Mouse (Mus musculus): ENCODE measurements at regions not wholly inside any gene's neighbourhood (a gene's known extent, or its start where the extent isn't known, plus 50 kb on each side); places are given as distances from the start of the nearest gene placed in this dataset.

DNA sequence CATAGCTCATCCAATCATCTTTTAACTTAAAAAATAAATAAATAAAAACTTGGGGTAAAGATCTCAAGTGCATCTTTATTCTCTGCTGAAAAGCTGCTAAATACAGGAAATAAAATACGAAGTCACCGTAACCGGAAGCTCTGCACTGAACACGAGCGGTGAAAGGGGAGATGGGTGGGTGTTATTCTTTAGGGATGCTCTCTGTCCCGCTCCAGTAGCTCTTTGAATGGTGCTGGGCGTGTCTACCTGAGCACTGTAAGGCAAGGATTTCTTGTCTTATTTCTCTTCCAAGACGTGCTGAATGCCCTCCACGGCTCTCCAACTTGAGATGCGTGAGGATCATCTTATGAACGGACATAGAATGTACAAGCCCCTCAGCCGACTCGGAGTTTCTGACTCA lies 322.0 kb downstream of the Tbc1d1 start:
- H3K4me3 ChIP-seq (ENCODE audit: low read depth, low read length) = no peak overlapping the region
- no peaks in the 10 kb centered on the region; the same call in 1 of the 2 replicates for H3K9me3 ChIP-seq (ENCODE audit: control insufficient read depth, low read depth, low read length)
- WGBS = 79% methylated on average over 13 of the region's 13 CpGs
- no peak for ATAC-seq (ENCODE audit: insufficient number of reproducible peaks, insufficient read depth, low FRiP score, low read depth)
- H3K4me2 ChIP-seq (replicated peaks; ENCODE audit: low read depth, low read length) = no peak overlapping the region
- H3K36me3 ChIP-seq (ENCODE audit: control insufficient read depth, insufficient read depth, low read length) = no peaks in the 10 kb centered on the region
- H3K27me3 ChIP-seq (ENCODE audit: control insufficient read depth, insufficient read depth, low read length) = no peaks in the 10 kb centered on the region
- H3K27ac ChIP-seq (ENCODE audit: low read length) = no peak overlapping the region
- H3K9ac ChIP-seq (replicated peaks; ENCODE audit: low read depth, low read length) = no peak overlapping the region
- H3K4me1 ChIP-seq (ENCODE audit: control insufficient read depth, insufficient read depth, low read length) = no peaks in the 10 kb centered on the region

DNA sequence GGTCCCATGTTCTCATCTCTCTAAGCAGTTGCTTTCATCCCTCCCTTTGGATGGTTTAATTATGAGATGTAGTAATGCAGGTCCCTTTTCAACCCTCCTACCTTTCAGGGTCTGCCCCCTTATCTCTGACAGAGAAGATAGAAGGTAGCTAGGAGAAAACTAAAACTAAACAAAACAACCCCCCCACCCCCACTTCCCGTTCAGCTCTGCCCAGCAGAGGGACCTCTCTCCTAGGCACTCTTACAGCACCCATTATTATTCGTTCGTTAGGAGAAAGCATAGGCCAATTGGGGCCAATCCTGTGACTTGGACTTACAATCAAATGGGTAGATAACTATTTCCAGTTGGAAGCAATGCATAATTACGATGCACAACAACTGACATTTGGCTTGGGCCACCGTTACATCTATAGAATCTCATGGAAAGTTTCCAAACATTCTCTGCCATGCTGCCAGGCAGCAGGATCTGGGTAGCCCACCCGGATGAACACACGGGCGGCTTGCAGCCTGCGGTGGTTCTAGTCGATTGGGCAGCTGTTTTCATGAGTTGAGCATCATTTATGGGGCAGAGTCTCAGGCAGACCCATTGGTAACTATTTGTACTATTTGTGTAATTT lies 322.6 kb downstream of the Tbc1d1 start:
- Histone ChIP-seq H3K4me3 (ENCODE audit: low read depth, low read length) (no peak overlapping the region), H3K9ac (replicated peaks; ENCODE audit: low read depth, low read length) (no peak overlapping the region), H3K4me2 (replicated peaks; ENCODE audit: low read depth, low read length) (no peak overlapping the region), H3K27me3 (ENCODE audit: control insufficient read depth, insufficient read depth, low read length) (no peaks in the 10 kb centered on the region), H3K36me3 (ENCODE audit: control insufficient read depth, insufficient read depth, low read length) (no peaks in the 10 kb centered on the region), H3K27ac (ENCODE audit: low read length) (no peak overlapping the region), H3K4me1 (ENCODE audit: control insufficient read depth, insufficient read depth, low read length) (no peaks in the 10 kb centered on the region), H3K9me3 (ENCODE audit: control insufficient read depth, low read depth, low read length) (no peaks in the 10 kb centered on the region; the same call in 1 of the 2 replicates)
- 80% methylated on average over 10 of the region's 10 CpGs for WGBS
- no peak for ATAC-seq (ENCODE audit: insufficient number of reproducible peaks, insufficient read depth, low FRiP score, low read depth)

DNA sequence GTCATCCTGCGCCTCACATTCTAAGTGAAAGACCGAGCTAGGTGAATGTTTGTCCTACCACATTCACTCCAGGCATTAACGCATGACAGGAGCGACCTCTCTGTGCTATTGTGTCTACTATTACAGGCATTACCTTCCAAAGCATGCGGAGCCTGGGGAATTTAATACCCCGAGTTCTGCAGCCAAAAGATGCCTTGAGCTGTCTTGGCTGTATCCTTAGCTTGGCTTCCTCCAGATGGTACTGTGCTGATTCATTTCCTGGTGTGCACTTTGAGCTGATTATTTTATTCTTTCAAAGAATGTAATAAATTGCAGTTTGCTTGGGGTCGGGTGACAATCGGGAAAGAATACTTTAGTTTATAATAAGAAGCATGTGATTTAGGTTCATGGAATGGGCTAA lies 323.2 kb downstream of the Tbc1d1 start:
- Histone ChIP-seq H3K27me3 (ENCODE audit: control insufficient read depth, insufficient read depth, low read length) (no peaks in the 10 kb centered on the region), H3K9me3 (ENCODE audit: control insufficient read depth, low read depth, low read length) (no peaks in the 10 kb centered on the region; the same call in 1 of the 2 replicates), H3K9ac (replicated peaks; ENCODE audit: low read depth, low read length) (no peak overlapping the region), H3K4me2 (replicated peaks; ENCODE audit: low read depth, low read length) (no peak overlapping the region), H3K4me3 (ENCODE audit: low read depth, low read length) (no peak overlapping the region), H3K4me1 (ENCODE audit: control insufficient read depth, insufficient read depth, low read length) (no peaks in the 10 kb centered on the region), H3K27ac (ENCODE audit: low read length) (no peak overlapping the region), H3K36me3 (ENCODE audit: control insufficient read depth, insufficient read depth, low read length) (no peaks in the 10 kb centered on the region)
- WGBS = 39% methylated on average over 8 of the region's 8 CpGs
- no peak for ATAC-seq (ENCODE audit: insufficient number of reproducible peaks, insufficient read depth, low FRiP score, low read depth)

DNA sequence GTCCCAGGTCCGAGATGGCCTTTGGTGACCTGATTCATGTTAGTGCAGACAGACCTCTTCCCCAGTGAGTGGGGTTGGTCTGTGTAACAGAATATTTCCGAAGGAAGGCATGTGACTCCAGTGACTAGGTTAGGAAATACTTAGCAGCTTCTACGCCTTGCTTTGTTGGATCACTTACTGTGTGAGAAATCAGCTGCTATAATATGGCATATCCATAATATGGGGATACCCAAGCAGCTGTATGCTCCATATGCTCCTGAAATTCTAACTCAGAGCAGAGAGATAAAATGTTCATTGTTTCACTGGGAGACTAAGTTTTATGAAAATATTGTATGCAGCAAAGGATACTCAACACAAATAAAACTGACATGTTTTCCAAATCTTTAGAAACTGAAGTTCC lies 318.1 kb upstream of the Klf3 start:
- Histone ChIP-seq H3K4me2 (replicated peaks; ENCODE audit: low read depth, low read length) (no peak overlapping the region), H3K27ac (ENCODE audit: low read length) (no peak overlapping the region), H3K27me3 (ENCODE audit: control insufficient read depth, insufficient read depth, low read length) (no peaks in the 10 kb centered on the region), H3K4me3 (ENCODE audit: low read depth, low read length) (no peak overlapping the region), H3K9ac (replicated peaks; ENCODE audit: low read depth, low read length) (no peak overlapping the region), H3K36me3 (ENCODE audit: control insufficient read depth, insufficient read depth, low read length) (no peaks in the 10 kb centered on the region), H3K4me1 (ENCODE audit: control insufficient read depth, insufficient read depth, low read length) (no peaks in the 10 kb centered on the region), H3K9me3 (ENCODE audit: control insufficient read depth, low read depth, low read length) (no peaks in the 10 kb centered on the region; the same call in 1 of the 2 replicates)
- ATAC-seq (ENCODE audit: insufficient number of reproducible peaks, insufficient read depth, low FRiP score, low read depth) = no peak
- 90% methylated on average over 3 of the region's 3 CpGs for WGBS

DNA sequence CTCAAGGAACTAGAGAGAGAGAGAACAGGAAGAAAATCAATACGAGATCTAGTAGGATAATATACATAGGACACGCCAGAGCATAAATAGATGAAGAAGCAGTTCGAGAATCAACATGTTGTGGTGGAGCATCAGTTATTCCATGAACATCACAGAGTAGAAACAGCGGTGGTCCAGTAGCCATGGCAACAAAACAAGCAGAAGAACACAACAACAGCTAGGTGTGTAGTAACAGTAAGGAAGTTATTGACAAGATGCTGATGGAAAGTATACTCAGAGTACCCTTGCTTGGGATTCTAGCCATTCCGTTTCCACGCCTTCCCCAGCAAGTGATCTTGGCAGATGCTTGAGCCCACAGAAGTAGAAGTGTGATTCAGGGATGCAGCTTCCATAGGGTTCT lies 317.3 kb upstream of the Klf3 start:
- H3K36me3 ChIP-seq (ENCODE audit: control insufficient read depth, insufficient read depth, low read length) = no peaks in the 10 kb centered on the region
- H3K9ac ChIP-seq (replicated peaks; ENCODE audit: low read depth, low read length) = no peak overlapping the region
- no peak overlapping the region for H3K4me3 ChIP-seq (ENCODE audit: low read depth, low read length)
- H3K4me2 ChIP-seq (replicated peaks; ENCODE audit: low read depth, low read length) = no peak overlapping the region
- 93% methylated on average over 6 of the region's 6 CpGs for WGBS
- no peak overlapping the region for H3K27ac ChIP-seq (ENCODE audit: low read length)
- no peaks in the 10 kb centered on the region for H3K27me3 ChIP-seq (ENCODE audit: control insufficient read depth, insufficient read depth, low read length)
- ATAC-seq (ENCODE audit: insufficient number of reproducible peaks, insufficient read depth, low FRiP score, low read depth) = no peak
- H3K4me1 ChIP-seq (ENCODE audit: control insufficient read depth, insufficient read depth, low read length) = no peaks in the 10 kb centered on the region
- H3K9me3 ChIP-seq (ENCODE audit: control insufficient read depth, low read depth, low read length) = no peaks in the 10 kb centered on the region

DNA sequence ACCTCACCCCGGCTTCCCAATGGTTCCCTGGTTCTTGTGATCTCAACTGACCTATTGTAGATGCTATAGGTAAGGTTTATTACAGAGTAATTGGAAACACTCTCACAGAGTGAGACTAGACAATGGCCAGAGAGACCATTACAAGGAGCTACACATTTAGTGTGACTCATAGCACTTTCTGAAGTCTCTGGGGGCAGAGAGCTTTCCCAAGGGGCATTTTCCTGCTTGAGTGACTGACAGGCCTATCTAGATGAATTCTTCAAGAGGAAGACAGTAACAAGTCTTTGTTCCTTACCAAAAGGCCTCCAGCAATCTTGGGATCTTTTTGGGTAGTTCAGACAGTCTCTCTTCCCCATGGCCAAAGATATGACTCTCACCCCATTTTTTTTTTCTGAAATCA lies 316.4 kb upstream of the Klf3 start:
- WGBS = 95% methylated on average over 1 of the region's 1 CpGs
- Histone ChIP-seq H3K4me1 (ENCODE audit: control insufficient read depth, insufficient read depth, low read length) (no peaks in the 10 kb centered on the region), H3K9ac (replicated peaks; ENCODE audit: low read depth, low read length) (no peak overlapping the region), H3K27ac (ENCODE audit: low read length) (no peak overlapping the region), H3K4me2 (replicated peaks; ENCODE audit: low read depth, low read length) (no peak overlapping the region), H3K36me3 (ENCODE audit: control insufficient read depth, insufficient read depth, low read length) (no peaks in the 10 kb centered on the region), H3K4me3 (ENCODE audit: low read depth, low read length) (no peak overlapping the region), H3K27me3 (ENCODE audit: control insufficient read depth, insufficient read depth, low read length) (no peaks in the 10 kb centered on the region), H3K9me3 (ENCODE audit: control insufficient read depth, low read depth, low read length) (no peaks in the 10 kb centered on the region)
- no peak for ATAC-seq (ENCODE audit: insufficient number of reproducible peaks, insufficient read depth, low FRiP score, low read depth)

DNA sequence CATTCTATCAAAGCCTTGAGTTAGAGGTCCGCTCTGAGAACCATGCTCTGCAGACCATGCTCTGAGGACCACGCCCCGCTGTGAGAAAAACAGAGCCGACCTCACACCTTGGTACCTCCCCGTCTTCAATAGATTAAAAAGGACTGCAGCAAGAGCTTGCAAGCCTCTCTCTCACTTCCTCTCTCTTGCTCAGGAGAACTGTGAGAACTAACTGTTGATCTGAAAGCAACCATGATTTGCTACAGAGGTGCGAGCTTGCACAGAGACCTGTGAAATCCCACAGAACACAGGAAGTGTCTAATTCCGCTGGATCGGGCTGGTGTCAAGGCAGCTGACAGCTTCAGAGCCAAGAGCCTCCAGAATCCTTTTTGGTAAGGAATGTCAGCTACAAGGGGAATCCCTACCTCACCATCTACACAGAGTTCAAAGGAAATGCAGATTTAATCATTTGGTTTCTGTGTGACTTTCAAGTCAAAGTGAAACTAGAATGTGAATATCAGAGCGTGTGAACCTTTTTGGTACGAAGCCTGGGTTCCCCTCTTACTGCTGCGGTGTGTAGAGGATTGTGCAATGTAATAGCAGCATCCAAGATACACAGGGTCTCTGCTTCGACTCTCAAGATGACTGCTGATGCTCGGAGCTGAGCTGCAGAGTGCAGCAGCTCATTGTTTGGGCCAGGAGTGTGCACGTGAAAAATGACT lies 315.3 kb upstream of the Klf3 start:
- Histone ChIP-seq H3K9me3 (ENCODE audit: control insufficient read depth, low read depth, low read length) (no peaks in the 10 kb centered on the region), H3K4me2 (replicated peaks; ENCODE audit: low read depth, low read length) (0 out of 2 replicates have a peak overlapping the region, but pooled peaks have one; percentile 14), H3K4me3 (ENCODE audit: low read depth, low read length) (no peak overlapping the region), H3K4me1 (ENCODE audit: control insufficient read depth, insufficient read depth, low read length) (no peaks in the 10 kb centered on the region), H3K36me3 (ENCODE audit: control insufficient read depth, insufficient read depth, low read length) (no peaks in the 10 kb centered on the region), H3K27ac (ENCODE audit: low read length) (no peak overlapping the region), H3K27me3 (ENCODE audit: control insufficient read depth, insufficient read depth, low read length) (no peaks in the 10 kb centered on the region), H3K9ac (replicated peaks; ENCODE audit: low read depth, low read length) (no peak overlapping the region)
- ATAC-seq (ENCODE audit: insufficient number of reproducible peaks, insufficient read depth, low FRiP score, low read depth) = no peak
- 56% methylated on average over 14 of the region's 14 CpGs for WGBS

DNA sequence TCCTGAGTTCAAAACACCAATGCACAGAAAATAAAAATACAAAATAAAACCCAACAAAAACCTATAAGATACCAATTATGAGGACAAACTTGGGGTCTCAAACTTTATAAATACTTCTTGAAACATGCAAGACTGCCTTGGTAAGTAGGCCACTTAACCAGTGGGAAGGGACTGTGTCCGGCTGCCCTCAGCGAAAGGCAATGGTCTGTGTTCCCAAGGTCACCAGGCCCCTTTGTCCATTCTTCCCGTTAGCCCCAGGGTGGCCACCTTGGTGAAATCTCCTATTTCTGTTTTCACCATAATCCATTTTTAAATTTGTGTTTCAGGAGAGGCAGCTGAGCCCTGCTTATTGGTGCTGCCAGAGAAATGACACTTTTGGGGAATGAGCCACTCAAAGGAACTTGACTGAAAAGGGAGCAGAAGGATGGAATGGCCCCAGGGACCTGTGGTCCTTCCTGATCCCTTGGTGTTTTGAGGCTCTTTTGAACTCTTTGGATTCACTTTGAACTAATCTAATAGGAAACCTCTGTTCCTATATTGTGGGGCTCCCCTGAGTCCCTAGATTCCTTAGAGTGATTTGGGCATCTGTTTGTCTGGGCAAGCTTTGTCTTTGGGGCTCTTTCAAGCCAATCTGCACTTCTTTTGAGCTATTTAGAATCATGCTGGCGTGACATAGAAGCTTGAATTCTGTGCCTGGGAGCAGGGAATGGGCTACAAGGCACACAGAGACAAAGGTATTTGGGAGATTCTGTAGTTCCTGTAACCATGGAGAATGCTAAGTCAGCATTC lies 313.3 kb upstream of the Klf3 start:
- 88% methylated on average over 4 of the region's 4 CpGs for WGBS
- Histone ChIP-seq H3K36me3 (ENCODE audit: control insufficient read depth, insufficient read depth, low read length) (no peaks in the 10 kb centered on the region), H3K4me2 (replicated peaks; ENCODE audit: low read depth, low read length) (no peak overlapping the region), H3K4me3 (ENCODE audit: low read depth, low read length) (no peak overlapping the region), H3K4me1 (ENCODE audit: control insufficient read depth, insufficient read depth, low read length) (no peaks in the 10 kb centered on the region), H3K27me3 (ENCODE audit: control insufficient read depth, insufficient read depth, low read length) (no peaks in the 10 kb centered on the region), H3K9me3 (ENCODE audit: control insufficient read depth, low read depth, low read length) (no peaks in the 10 kb centered on the region), H3K9ac (replicated peaks; ENCODE audit: low read depth, low read length) (no peak overlapping the region), H3K27ac (ENCODE audit: low read length) (no peak overlapping the region)
- no peak for ATAC-seq (ENCODE audit: insufficient number of reproducible peaks, insufficient read depth, low FRiP score, low read depth)
